Mouse (Mus musculus): ENCODE results near the gene 1700069L16Rik. TPM values are rescaled to one million over a fixed set of nuclear protein-coding genes. Genes with fewer than 3 reads are reported as not detected.

1700069L16Rik gene
- polyA plus RNA-seq, 1 experiment from 2014 or later = not detected

- H3K4me1 ChIP-seq = no peaks in the 10 kb centered on the region
- no peak for DNase-seq (ENCODE audit: low spot score)
- no peak overlapping the region for H3K4me3 ChIP-seq
- no peak overlapping the region for H3K27ac ChIP-seq
- 94% methylated on average over 13 of the region's 13 CpGs for WGBS
- H3K36me3 ChIP-seq = peaks cover 100% of the 10 kb centered on the region
- H3K9me3 ChIP-seq = no peaks in the 10 kb centered on the region
- H3K27me3 ChIP-seq (ENCODE audit: insufficient read depth, poor library complexity, severe bottlenecking) = no peaks in the 10 kb centered on the region
Measured at GRCm38 (mm10) chr5:113748556-113749331, 24.2 kb upstream of the 1700069L16Rik start.

- Histone ChIP-seq H3K4me3 (no peak overlapping the region), H3K27ac (no peak overlapping the region), H3K27me3 (ENCODE audit: insufficient read depth, poor library complexity, severe bottlenecking) (no peaks in the 10 kb centered on the region), H3K4me1 (no peaks in the 10 kb centered on the region), H3K9me3 (no peaks in the 10 kb centered on the region), H3K36me3 (peaks cover 100% of the 10 kb centered on the region)
- WGBS = 95% methylated on average over 5 of the region's 5 CpGs
- DNase-seq (ENCODE audit: low spot score) = no peak
Measured at GRCm38 (mm10) chr5:113747629-113748028, 23.1 kb upstream of the 1700069L16Rik start.

GRCm38 (mm10) chr5:113737607-113738237 is 13.2 kb upstream of the 1700069L16Rik start:
- 91% methylated on average over 11 of the region's 11 CpGs for WGBS
- Histone ChIP-seq H3K4me3 (no peak overlapping the region), H3K27ac (no peak overlapping the region), H3K27me3 (ENCODE audit: insufficient read depth, poor library complexity, severe bottlenecking) (no peaks in the 10 kb centered on the region), H3K9me3 (no peaks in the 10 kb centered on the region), H3K36me3 (peaks cover 51% of the 10 kb centered on the region), H3K4me1 (peaks cover 22% of the 10 kb centered on the region)
- no peak for DNase-seq (ENCODE audit: low spot score)

GRCm38 (mm10) chr5:113736522-113737164 is 12.1 kb upstream of the 1700069L16Rik start:
- peak overlapping the region; percentile 75 for H3K4me3 ChIP-seq
- peaks cover 22% of the 10 kb centered on the region for H3K4me1 ChIP-seq
- DNase-seq (ENCODE audit: low spot score) = no peak
- no peaks in the 10 kb centered on the region for H3K27me3 ChIP-seq (ENCODE audit: insufficient read depth, poor library complexity, severe bottlenecking)
- H3K9me3 ChIP-seq = no peaks in the 10 kb centered on the region
- 41% methylated on average over 15 of the region's 15 CpGs for WGBS
- H3K27ac ChIP-seq = peak overlapping the region; percentile 97; the same call in 1 of the 2 replicates
- H3K36me3 ChIP-seq = peaks cover 41% of the 10 kb centered on the region

GRCm38 (mm10) chr5:113736113-113736502 is 11.5 kb upstream of the 1700069L16Rik start:
- DNase-seq (ENCODE audit: low spot score) = no peak
- Histone ChIP-seq H3K4me3 (peak overlapping the region; percentile 75), H3K4me1 (peaks cover 22% of the 10 kb centered on the region), H3K27ac (peak overlapping the region; percentile 97), H3K9me3 (no peaks in the 10 kb centered on the region), H3K27me3 (ENCODE audit: insufficient read depth, poor library complexity, severe bottlenecking) (no peaks in the 10 kb centered on the region), H3K36me3 (peaks cover 35% of the 10 kb centered on the region)
- WGBS = 7% methylated on average over 10 of the region's 10 CpGs

- Histone ChIP-seq H3K27ac (peak within 1 kb of the TSS; percentile 97), H3K9me3 (no peaks in the 10 kb centered on the region), H3K36me3 (peaks cover 29% of the 10 kb centered on the region), H3K4me1 (peaks cover 22% of the 10 kb centered on the region), H3K27me3 (ENCODE audit: insufficient read depth, poor library complexity, severe bottlenecking) (no peaks in the 10 kb centered on the region), H3K4me3 (peak within 1 kb of the TSS; percentile 75)
- DNase-seq (ENCODE audit: low spot score) = peak; percentile 99
- 1% methylated on average over 71 of the region's 71 CpGs for WGBS
Measured at GRCm38 (mm10) chr5:113735345-113736112, 11.0 kb upstream of the 1700069L16Rik start, which contains the start of gene Ficd. Gene Ficd (plus strand): TSS chr5:113735803.

- H3K9me3 ChIP-seq = no peaks in the 10 kb centered on the region
- DNase-seq (ENCODE audit: low spot score) = no peak
- H3K36me3 ChIP-seq = peaks cover 25% of the 10 kb centered on the region
- peak overlapping the region; percentile 97 for H3K27ac ChIP-seq
- H3K27me3 ChIP-seq (ENCODE audit: insufficient read depth, poor library complexity, severe bottlenecking) = no peaks in the 10 kb centered on the region
- WGBS = 35% methylated on average over 7 of the region's 7 CpGs
- H3K4me3 ChIP-seq = peak overlapping the region; percentile 75
- H3K4me1 ChIP-seq = peaks cover 22% of the 10 kb centered on the region
Measured at GRCm38 (mm10) chr5:113735023-113735344, 10.4 kb upstream of the 1700069L16Rik start.

- Histone ChIP-seq H3K4me3 (no peak overlapping the region), H3K36me3 (peaks cover 20% of the 10 kb centered on the region), H3K27ac (peak overlapping the region; percentile 97), H3K27me3 (ENCODE audit: insufficient read depth, poor library complexity, severe bottlenecking) (no peaks in the 10 kb centered on the region), H3K4me1 (peaks cover 22% of the 10 kb centered on the region), H3K9me3 (no peaks in the 10 kb centered on the region)
- WGBS = 62% methylated on average over 5 of the region's 5 CpGs
- DNase-seq (ENCODE audit: low spot score) = no peak
Measured at GRCm38 (mm10) chr5:113734376-113734775, 9.8 kb upstream of the 1700069L16Rik start.

- 24% methylated on average over 6 of the region's 6 CpGs for WGBS
- H3K4me3 ChIP-seq = no peak overlapping the region
- H3K27ac ChIP-seq = no peak overlapping the region
- DNase-seq (ENCODE audit: low spot score) = no peak
- H3K9me3 ChIP-seq = no peaks in the 10 kb centered on the region
- peaks cover 18% of the 10 kb centered on the region for H3K4me1 ChIP-seq
- peaks cover 2% of the 10 kb centered on the region; the same call in 1 of the 2 replicates for H3K27me3 ChIP-seq (ENCODE audit: insufficient read depth, poor library complexity, severe bottlenecking)
- no peaks in the 10 kb centered on the region for H3K36me3 ChIP-seq
Measured at GRCm38 (mm10) chr5:113732182-113732581, 7.6 kb upstream of the 1700069L16Rik start.

GRCm38 (mm10) chr5:113731174-113731573 is 6.6 kb upstream of the 1700069L16Rik start:
- H3K36me3 ChIP-seq = no peaks in the 10 kb centered on the region
- WGBS = 84% methylated on average over 7 of the region's 7 CpGs
- no peak for DNase-seq (ENCODE audit: low spot score)
- no peak overlapping the region for H3K27ac ChIP-seq
- no peaks in the 10 kb centered on the region for H3K9me3 ChIP-seq
- H3K27me3 ChIP-seq (ENCODE audit: insufficient read depth, poor library complexity, severe bottlenecking) = peaks cover 5% of the 10 kb centered on the region; the same call in 1 of the 2 replicates
- peaks cover 8% of the 10 kb centered on the region for H3K4me1 ChIP-seq
- H3K4me3 ChIP-seq = no peak overlapping the region

GRCm38 (mm10) chr5:113730641-113731121 is 6.1 kb upstream of the 1700069L16Rik start:
- H3K4me1 ChIP-seq = peaks cover 4% of the 10 kb centered on the region; the same call in 1 of the 2 replicates
- WGBS = 69% methylated on average over 7 of the region's 7 CpGs
- no peak overlapping the region for H3K27ac ChIP-seq
- no peaks in the 10 kb centered on the region for H3K36me3 ChIP-seq
- H3K27me3 ChIP-seq (ENCODE audit: insufficient read depth, poor library complexity, severe bottlenecking) = peaks cover 5% of the 10 kb centered on the region; the same call in 1 of the 2 replicates
- no peak for DNase-seq (ENCODE audit: low spot score)
- H3K9me3 ChIP-seq = no peaks in the 10 kb centered on the region
- H3K4me3 ChIP-seq = no peak overlapping the region

GRCm38 (mm10) chr5:113728691-113729090 is 4.1 kb upstream of the 1700069L16Rik start:
- no peaks in the 10 kb centered on the region for H3K9me3 ChIP-seq
- H3K27ac ChIP-seq = no peak overlapping the region
- no peaks in the 10 kb centered on the region for H3K36me3 ChIP-seq
- WGBS = 78% methylated on average over 7 of the region's 7 CpGs
- H3K27me3 ChIP-seq (ENCODE audit: insufficient read depth, poor library complexity, severe bottlenecking) = peaks cover 11% of the 10 kb centered on the region
- peaks cover 4% of the 10 kb centered on the region; the same call in 1 of the 2 replicates for H3K4me1 ChIP-seq
- no peak for DNase-seq (ENCODE audit: low spot score)
- H3K4me3 ChIP-seq = no peak overlapping the region

Measured in heart, embryonic 10.5 days (tissue).